Mouse (Mus musculus): Measurements from ENCODE around the gene Rps29. TPM values are rescaled to one million over a fixed set of nuclear protein-coding genes. Genes with fewer than 3 reads are reported as not detected.

Rps29 gene
- 1,859 to 3,089 TPM (median 2,901 TPM) in 3 replicates for total RNA-seq (2017)

DNA sequence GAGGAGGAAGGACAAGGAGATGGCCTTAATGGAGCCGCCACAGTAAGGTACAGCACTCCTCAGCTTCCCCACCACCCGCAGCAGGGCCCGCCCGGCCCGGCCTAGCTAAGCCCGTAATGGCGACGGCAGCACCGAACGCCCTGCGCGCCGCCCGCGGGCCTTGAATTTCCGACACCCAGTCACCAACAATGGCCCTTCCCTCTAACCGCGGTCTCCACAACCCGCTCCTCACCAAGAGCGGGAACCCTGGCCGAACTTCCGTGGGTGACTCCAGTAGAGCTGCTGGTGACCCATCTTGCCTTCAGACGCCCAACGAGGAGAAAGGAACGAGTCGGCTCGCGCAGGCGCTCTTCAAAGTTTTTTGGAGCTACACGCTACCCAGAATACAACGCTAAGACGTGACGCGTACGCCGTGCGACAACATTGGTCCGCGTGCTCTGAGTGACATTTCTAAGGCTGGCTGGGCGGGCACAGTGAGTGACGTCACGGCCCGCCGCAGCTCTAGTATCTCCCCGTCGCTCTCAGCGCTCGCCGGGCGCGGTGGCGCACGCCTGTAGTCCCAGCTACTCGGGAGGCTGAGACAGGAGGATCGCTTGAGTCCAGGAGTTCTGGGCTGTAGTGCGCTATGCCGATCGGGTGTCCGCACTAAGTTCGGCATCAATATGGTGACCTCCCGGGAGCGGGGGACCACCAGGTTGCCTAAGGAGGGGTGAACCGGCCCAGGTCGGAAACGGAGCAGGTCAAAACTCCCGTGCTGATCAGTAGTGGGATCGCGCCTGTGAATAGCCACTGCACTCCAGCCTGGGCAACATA lies at the start of gene Rps29:
Gene Rps29, minus strand, starts transcription at position 422 of the 813 bp plus-strand sequence.
- ATAC-seq (replicated peaks; ENCODE audit: insufficient number of reproducible peaks, low FRiP score, low TSS enrichment, poor library complexity, severe bottlenecking): peak; percentile 89

DNA sequence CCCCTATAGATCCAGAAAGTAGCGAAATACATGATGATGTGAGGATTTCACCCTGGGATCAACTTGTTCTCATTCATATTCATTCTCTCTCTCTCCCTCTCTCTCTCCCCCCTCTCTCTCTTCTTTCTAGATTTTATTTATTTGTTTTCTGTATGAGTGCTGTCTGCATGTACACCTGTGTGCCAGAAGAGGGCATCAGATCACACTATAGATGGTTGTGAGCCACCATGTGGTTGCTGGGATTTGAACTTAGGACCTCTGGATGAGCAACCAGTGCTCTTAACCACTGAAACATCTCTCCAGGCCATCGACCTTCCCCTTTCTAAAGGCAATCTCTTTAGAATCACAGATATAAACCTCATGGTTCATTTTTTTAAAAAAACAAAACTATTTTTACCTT lies 49.5 kb upstream of the Rps29 start:
- ATAC-seq (replicated peaks; ENCODE audit: insufficient number of reproducible peaks, low FRiP score, low TSS enrichment, poor library complexity, severe bottlenecking): no peak

DNA sequence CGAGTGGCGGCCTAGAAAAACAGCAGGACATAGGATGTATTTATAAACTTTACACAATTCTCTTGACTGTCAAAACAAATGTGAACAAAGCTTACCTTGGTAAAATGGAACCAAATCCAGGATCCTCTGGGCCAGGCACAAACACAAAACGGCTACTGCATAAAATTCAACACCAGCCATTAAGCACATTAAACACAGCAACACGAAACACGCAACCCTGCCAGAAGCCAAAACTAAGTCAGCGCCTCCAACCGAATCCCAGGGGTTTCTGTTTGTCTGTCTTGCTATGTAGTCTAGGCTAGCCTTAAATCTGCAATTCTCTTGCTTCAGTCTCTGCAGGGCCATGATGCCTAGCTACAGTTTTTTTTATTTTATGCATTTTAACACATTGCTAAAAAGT lies 48.9 kb upstream of the Rps29 start:
- ATAC-seq (replicated peaks; ENCODE audit: insufficient number of reproducible peaks, low FRiP score, low TSS enrichment, poor library complexity, severe bottlenecking): no peak

DNA sequence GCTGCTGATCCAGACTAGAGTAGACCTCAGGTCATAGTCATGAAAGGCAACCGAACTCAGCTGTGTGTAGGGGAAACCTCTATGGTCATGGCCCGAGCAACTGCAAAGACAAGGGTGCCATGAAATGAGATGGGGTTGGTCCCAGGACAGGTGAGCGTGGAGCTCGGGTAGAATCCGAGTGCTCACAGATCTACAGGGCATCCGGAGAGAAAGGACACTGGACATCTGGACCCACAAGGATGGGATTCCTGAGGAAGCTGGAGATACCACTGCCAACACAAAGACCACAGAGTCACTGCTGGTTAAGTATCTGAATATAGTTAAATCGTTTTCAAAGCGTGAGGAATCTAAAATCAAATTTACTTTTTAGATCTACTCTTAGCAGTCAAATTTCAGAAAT lies 48.4 kb upstream of the Rps29 start:
- no peak for ATAC-seq (replicated peaks; ENCODE audit: insufficient number of reproducible peaks, low FRiP score, low TSS enrichment, poor library complexity, severe bottlenecking)

DNA sequence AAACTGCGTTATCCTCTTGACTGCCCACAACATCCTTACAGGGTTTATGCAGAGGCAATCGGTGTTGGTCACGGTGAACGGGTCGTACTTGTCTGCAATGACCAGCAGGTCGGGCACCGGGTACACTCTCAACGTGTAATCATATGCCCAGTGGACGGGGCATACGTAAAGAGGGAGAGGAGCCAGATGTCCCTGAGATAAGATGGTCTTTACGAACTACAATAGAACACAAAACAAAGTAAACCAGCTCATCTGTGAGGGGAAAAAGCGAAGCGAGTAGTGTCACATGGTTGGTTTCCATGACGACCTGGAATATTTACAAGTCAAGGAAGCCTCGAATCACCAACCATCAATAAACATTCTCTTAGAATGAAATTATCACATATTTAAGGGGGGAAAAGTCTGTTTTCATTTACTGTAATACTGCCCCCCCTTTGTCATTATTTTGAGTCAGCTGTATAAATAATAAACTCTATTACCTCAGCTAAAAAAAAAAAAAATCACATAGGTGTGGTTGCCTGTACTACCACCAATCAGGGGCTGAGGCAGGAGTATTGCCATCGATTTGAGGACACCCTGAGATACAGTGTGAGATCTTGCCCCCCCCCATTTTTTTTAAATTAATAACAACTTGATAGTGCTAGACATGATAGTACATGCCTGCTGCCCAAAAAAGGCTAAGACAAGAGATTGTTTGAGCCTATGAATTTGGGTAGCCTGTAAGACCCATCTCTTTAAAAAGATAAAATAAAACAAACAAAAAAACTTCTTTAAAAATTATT lies 45.3 kb upstream of the Rps29 start, which contains the start of gene Gm49384:
Gene Gm49384, minus strand, starts transcription at position 216 of the 782 bp plus-strand sequence.
- no peak for ATAC-seq (replicated peaks; ENCODE audit: insufficient number of reproducible peaks, low FRiP score, low TSS enrichment, poor library complexity, severe bottlenecking)

DNA sequence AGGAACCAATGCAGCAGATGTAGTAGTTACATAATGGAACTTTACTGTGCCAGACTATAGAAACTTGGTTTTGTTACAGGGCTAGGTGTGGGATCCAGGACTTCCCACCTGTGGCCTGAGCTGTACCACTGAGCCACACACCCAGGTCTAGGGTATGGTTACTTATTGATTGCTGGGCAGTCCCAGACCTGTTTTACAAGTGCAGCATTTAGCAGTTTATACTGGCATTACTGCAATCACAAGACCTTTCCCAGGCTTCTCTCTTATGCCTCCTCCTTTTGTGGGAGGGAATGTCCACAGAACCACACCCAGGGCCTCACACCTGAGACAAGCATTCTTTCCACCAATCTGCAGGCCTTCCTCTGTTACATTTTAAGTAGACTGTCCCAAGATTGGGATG lies 40.0 kb upstream of the Rps29 start:
- ATAC-seq (replicated peaks; ENCODE audit: insufficient number of reproducible peaks, low FRiP score, low TSS enrichment, poor library complexity, severe bottlenecking): no peak

DNA sequence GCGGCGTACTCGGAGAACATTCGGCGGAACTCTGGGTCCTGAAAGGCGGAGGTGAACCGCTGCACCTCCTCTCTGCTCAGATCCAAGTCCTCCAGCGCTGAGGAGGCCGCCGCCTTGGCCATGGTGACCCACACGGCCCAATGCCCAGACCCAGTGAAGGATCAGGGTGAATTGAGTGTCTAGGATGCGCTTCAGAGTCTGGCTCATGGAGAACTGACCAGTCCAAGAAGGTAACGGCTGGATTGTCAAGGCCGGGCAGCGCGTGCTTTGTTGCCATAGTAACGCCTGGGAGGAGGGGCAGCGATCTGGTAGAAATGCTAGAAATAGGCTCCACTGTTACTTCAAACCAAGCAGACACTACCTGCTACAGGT lies 39.2 kb upstream of the Rps29 start, which contains the start of gene Dnaaf2:
Gene Dnaaf2, minus strand, starts transcription at position 266 of the 372 bp plus-strand sequence.
- ATAC-seq (replicated peaks; ENCODE audit: insufficient number of reproducible peaks, low FRiP score, low TSS enrichment, poor library complexity, severe bottlenecking): peak; percentile 48; the same call in 1 of the 2 replicates

DNA sequence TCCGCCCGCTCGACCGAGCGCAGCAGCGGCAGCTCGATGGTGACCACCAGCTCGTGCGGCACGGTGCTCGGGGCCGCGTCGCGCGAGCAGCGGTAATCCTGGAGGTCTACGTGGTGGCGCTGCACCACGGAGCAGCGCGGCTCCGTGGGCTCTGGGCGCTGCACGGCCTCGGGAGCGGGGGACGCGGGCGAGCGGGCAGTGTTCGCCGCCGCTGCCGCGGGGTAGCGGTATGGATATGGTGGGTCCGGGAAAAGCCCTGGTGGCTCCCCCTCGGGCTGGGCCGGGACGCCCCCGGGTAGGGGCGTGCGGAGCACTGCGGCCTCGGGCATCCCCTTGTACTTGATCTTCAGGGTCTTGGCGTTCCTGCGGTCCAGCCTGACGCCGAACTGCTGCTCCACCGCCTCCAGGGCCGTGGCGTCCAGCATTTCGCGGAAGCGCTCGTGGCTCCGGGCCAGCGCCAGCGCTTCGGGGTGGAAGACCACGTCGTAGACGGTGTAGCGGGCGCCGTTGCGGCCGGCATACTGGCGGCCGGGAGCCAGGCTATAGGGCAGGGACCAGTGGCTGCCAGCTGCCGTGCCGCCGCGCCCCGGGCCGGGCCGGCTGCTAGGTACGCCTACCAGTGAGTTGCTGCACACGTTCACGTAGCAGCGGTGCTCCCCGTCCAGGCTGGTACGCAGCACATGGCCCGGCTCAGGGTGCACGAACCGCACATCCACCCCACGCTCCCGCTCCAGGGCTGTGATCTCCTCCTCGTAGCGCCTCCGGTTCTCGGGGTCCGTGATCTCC lies 38.6 kb upstream of the Rps29 start:
- ATAC-seq (replicated peaks; ENCODE audit: insufficient number of reproducible peaks, low FRiP score, low TSS enrichment, poor library complexity, severe bottlenecking): 0 out of 2 replicates have a peak, but pooled peaks have one; percentile 32

DNA sequence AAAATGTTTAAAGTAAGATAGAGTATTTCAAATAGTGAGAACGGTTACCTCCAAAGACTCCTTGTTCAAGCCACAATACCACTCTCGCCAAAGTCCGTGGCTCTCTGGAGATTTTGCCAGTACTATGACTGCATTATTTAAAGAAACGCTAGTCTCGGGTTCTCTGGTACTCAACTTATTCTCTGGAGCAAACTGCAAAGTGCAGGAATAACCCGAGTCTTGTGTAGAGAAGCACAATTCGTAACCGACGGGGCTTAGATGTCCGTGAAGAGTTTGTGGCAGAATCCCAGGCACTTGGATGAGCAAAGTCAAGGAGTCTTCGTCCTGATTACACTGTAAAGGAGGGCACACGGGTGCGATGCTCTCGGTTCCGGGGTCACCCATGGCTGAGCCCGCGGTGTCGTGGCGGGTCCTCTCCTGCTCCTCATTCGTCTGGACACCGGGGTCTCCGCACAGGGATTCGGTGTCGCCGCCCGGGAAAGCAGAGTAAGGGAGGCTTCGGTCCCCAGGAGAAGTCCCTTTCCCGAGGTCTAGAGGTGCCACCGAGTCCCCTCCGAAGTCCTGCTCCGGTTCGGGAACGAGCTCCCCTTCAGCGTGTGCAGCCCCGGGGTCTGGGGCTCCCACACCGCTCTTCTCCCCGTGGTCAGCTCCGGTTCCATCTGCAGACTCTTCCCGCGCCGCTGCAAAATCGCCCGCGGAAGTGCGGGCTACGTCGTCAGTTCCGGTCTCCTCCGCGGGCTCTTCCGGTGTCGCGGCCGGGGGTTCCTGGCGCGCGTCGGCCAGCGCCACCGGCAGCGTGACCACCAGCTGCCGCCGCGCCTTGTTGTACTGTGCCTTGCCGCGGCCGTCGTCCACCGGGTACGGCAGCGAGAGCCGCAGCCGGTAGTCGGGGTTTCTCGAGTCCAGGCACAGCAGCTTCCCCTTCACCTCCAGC lies 37.7 kb upstream of the Rps29 start, which contains the start of gene Gm49383:
Gene Gm49383, minus strand, starts transcription at position 661 of the 934 bp plus-strand sequence.
- ATAC-seq (replicated peaks; ENCODE audit: insufficient number of reproducible peaks, low FRiP score, low TSS enrichment, poor library complexity, severe bottlenecking): peak; percentile 62

DNA sequence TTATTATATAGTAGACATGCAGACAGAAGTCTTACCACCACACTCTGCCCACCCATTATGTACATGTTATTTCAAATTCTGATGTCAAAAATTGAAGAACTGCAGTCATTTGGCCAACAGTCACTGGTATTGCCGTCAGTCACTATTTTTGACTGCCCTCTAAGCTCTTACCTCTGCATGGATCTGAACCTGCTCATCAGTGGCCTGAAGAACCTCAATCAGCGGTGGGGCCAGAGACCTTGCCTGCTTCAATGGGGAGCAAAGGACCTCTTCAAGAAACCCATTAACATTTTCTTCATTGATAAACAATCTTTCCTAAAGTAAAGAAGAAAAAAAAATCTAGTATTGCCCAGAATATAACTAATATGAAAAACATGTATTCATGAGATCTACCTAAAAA lies 33.7 kb upstream of the Rps29 start:
- no peak for ATAC-seq (replicated peaks; ENCODE audit: insufficient number of reproducible peaks, low FRiP score, low TSS enrichment, poor library complexity, severe bottlenecking)

DNA sequence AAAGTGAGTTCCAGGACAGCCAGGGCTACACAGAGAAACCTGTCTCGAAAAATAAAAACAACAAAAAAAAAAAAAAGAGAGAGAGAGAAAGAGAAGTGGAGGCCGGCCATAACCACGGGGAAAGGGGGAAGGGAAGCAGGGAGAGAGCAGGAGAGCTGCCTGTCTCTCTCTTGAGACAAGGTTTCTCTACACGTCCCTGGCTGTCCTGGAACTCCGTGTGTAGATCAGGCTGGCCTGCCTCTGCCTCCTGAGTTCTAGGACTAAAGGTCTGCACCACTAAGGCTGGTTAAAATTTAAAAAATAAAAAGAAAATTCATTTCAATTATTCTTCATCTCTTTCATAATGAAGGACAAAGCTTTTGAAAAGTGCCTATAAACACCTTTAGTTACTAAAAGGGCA lies 32.4 kb upstream of the Rps29 start:
- ATAC-seq (replicated peaks; ENCODE audit: insufficient number of reproducible peaks, low FRiP score, low TSS enrichment, poor library complexity, severe bottlenecking): no peak

DNA sequence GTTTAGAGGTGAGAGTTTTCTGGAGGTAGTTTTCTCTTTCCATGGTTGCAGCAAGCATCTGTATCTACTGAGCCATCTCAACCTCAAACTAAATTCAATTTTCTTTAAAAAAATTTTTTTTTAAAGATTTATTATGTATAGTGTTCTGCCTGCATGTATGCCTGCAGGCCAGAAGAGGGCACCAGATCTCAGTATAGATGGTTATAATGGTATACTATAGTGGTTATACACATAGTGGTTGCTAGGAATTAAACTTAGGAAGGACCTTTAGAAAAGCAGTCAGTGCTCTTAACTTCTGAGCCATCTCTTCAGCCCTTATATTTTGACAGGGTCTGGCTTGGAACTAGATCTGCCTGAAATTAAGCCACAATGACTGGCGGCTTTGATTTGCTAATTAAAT lies 31.5 kb upstream of the Rps29 start:
- ATAC-seq (replicated peaks; ENCODE audit: insufficient number of reproducible peaks, low FRiP score, low TSS enrichment, poor library complexity, severe bottlenecking): no peak

DNA sequence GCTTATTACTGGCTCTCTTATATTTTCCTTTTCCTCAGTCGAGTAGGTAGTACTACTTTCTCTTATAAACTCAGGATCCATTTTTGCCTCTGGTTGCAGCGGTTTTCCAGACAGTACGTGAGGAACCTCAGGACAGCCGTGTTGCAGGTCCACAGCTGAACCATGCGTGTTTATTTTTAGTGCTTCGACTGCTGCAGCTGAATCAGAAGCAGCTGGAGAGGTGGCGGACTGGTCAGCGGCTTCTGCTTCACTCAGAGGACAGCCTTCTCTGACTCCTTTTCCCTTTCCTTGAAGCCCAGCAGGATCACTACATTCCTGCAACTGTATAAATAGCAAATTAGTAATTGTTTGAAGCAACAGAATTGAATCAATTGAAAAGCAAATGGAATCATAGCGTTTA lies 31.1 kb upstream of the Rps29 start:
- no peak for ATAC-seq (replicated peaks; ENCODE audit: insufficient number of reproducible peaks, low FRiP score, low TSS enrichment, poor library complexity, severe bottlenecking)

DNA sequence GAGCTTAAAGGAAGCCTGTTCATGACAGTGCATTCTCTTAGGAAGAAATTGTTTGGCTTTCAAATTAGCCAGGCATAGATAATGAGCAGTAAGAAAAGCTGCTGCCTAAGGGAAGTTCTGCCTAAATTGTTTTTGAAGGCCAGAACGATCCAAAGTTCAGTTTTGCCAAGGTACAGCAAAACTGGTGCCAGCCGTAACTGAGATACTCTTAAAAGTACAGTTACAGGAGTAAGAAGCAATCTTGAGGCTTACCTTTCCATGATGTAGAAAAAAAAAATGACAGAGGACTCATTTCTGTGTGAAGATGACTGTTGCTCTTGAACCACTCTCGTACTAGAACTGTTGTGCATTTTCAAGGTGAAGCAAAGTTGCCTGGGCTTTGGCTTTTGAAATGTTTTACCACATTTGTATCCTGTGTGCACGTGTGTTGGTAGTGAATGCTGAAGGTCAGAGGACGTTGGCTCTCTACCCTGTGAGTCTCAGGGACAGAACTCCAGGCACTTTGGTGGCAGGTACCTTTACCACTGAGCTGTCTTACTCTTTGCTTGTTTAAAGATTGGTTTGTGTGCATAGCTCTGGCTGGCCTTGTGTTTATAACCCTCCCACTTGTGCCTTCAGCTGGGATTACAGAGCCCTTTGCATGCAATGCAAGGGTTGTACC lies 28.0 kb upstream of the Rps29 start:
- no peak for ATAC-seq (replicated peaks; ENCODE audit: insufficient number of reproducible peaks, low FRiP score, low TSS enrichment, poor library complexity, severe bottlenecking)

DNA sequence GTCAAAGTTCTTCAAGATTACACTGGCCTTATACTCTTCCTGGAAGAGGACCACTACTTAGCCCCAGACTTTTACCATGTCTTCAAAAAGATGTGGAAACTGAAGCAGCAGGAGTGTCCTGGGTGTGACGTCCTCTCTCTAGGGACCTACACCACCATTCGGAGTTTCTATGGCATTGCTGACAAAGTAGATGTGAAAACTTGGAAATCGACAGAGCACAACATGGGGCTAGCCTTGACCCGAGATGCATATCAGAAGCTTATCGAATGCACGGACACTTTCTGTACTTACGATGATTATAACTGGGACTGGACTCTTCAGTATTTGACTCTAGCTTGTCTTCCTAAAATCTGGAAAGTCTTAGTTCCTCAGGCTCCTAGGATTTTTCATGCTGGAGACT lies 26.4 kb upstream of the Rps29 start:
- ATAC-seq (replicated peaks; ENCODE audit: insufficient number of reproducible peaks, low FRiP score, low TSS enrichment, poor library complexity, severe bottlenecking): no peak

DNA sequence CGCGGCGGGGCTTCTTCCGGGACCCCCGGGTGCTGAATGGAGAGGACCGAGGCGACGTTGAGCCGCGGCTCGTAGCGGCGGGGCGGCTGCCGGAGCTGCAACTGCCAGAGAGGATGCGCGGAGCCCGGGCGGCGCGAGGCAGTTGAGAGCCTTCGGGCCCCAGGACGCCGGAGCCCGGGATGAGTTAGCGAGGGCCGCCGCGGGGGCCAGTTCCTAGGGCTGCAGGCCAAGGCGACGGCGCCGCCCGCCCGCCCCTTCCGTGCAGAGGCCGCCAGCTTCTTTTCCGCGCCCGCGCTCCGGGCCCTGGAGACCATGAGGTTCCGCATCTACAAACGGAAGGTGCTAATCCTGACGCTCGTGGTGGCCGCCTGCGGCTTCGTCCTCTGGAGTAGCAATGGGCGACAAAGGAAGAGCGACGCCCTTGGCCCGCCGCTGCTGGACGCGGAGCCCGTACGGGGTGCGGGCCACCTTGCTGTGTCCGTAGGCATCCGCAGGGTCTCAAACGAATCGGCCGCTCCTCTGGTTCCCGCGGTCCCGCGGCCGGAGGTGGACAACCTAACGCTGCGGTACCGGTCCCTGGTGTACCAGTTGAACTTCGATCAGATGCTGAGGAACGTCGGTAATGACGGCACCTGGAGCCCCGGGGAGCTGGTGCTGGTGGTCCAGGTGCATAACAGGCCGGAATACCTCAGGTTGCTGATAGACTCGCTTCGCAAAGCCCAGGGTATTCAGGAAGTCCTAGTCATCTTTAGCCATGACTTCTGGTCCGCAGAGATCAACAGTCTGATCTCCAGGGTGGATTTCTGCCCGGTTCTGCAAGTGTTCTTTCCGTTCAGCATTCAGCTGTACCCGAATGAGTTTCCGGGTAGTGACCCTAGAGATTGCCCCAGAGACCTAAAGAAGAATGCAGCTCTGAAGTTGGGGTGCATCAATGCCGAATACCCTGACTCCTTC lies 25.6 kb upstream of the Rps29 start:
- ATAC-seq (replicated peaks; ENCODE audit: insufficient number of reproducible peaks, low FRiP score, low TSS enrichment, poor library complexity, severe bottlenecking): peak; percentile 49
